Mouse (Mus musculus) spleen, postnatal 4 days (tissue): ENCODE data around the gene Rock2.

Experiments
- DNase-seq, 2 experiments: peaks; one replicate each; pipeline ENCODE4 v3.0.0; 2022; ENCODE audit warnings: low spot score in 2 of 2

Gene Rock2

DNA sequence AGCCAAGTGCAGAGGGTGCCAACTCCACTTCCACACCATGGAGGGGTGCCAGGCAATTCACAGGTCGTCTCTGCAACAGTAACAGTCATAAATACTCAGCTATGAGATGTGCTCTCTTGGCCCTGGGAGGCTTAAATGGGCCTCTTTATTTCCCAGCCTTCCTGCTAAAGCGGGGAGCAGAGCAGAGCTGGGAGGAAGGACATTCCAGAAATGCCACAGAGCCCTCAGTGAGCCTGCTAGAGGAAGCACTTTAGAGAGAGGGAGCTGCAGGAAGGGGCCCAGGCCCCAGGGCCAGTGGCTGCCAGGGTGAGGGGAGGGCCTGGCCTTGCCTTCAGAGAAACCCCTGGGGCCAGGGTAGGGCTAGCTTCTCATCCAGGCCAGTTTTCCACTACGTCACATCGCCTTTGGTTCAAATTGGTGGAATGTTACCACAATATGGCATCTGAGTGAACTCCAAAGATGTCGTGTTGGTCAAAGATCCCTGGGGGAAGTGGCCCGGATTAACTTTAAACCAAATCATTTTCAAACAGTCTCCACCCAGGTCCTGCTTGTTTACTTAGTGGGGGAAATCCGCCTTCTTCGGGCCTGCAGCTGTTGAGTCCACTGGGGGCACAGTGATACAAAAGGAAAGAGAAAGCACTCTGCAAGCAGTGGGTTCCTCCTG is 24.2 kb upstream of the Rock2 start:
- peak in 1 of 2 experiments; percentile 68 for DNase-seq

GRCm38 (mm10) chr12:16872006-16872405 is 22.7 kb upstream of the Rock2 start:
- no peak for DNase-seq

DNA sequence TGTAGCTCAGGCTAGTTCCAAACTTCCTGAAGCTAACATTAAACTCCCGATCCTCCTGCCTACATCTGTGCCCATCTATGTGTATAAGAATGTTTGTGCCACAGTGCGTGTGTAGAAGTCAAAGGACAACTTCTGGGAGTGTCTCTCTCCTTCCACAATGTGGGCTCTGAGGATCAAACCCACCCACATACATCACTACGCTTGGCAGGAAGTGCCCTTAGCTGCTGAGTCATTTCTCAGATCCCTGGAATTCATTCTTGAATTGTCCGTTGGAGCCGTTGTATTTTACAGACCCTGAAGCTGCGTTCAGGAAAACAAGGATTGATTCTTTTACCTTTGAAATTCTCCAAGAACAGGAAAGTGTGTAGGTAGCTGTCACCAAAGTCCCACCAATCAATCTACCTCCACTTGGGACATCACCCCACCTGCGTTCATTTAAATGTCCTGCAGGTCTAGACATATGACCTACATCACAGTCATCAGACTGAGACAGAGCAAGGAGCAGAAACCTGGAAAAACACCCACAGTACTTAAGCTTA is 21.7 kb upstream of the Rock2 start:
- no peak for DNase-seq

DNA sequence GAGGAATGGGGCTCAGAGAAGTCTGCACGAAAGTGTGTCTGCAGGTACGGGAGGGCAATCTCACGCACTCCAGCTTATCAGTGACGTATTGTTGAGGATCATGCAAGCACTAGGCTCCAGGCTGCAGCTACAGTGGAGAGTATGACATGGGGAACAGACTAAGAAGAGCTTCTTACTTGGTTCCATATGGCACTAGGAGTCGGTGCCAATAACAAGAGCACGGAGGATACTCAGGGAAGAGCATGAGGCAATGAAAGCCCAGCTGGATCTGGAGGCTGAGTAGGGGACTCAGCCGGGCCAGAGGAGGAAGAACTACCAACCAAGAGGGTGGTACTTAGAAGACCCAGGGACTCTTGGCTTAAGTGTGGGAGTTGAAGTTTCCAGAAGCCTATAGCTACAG is 21.1 kb upstream of the Rock2 start:
- no peak for DNase-seq

DNA sequence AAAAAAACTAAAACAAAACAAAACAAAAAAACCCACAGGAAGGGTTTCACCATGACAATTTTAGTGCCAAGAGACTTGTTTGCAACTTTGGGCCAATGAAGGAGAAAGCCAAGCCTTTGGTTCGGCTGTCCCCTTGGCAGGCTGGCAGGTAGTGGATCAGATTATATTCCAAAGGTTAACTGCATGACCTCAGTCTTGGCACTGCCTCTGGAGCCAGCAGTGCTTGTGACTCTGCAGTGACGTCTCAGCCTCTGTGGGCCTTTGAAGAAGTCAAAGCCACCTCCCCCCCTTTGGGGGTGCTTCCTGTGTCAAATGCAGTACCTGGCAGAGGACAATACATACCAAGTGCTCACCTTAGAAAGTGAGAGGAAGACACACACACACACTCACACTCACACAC is 20.6 kb upstream of the Rock2 start:
- no peak for DNase-seq

- DNase-seq = no peak
These were observed 19.4 kb upstream of the Rock2 start for GRCm38 (mm10) chr12:16875269-16875668.

- DNase-seq = no peak
These were observed 19.0 kb upstream of the Rock2 start for GRCm38 (mm10) chr12:16875678-16876077.

- no peak for DNase-seq
These were observed 18.0 kb upstream of the Rock2 start for GRCm38 (mm10) chr12:16876667-16877066.

DNA sequence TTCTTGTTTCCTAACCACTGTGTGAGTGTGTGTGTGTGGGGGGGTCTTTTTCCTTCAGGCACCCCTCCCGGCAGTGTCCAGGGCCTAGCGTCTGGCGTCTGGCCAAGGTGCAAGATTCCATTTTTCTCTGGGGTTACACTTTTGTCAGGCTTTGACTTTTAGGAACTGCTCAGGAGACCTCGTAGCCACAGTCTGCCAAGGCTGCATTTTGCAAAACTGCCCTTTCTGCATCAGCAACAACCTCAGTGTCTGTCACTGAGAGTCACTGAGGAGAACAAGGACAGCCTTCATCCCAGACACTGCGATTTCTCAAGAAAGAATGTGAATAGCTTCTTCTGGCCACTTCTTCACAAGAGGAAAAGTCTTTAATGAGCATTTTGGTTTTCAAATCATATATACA is 17.6 kb upstream of the Rock2 start:
- DNase-seq = no peak

GRCm38 (mm10) chr12:16877679-16878078 is 17.0 kb upstream of the Rock2 start:
- DNase-seq = no peak

- no peak for DNase-seq
These were observed 15.3 kb upstream of the Rock2 start for GRCm38 (mm10) chr12:16879369-16879768.

DNA sequence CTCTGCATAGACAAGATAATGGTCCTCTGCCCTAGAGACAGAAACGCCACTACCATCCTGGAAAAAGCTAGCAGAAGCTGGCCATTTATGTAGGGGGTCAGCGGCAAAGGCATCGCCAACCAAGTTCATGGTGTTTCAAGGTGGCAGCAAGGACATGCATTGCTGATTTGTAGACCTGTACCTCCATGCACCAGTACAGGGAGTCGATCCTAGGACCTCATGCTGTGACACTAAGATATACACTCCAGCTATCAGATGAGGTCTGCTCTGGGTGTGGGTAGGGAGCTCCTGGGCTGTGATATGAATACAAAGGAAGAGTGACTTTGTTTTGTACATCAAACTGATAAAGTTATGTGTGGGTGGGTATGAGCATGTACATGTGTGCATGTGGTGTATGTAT is 14.6 kb upstream of the Rock2 start:
- DNase-seq = no peak

- DNase-seq = no peak
These were observed 12.3 kb upstream of the Rock2 start for GRCm38 (mm10) chr12:16882442-16882841.

GRCm38 (mm10) chr12:16883111-16883510 is 11.6 kb upstream of the Rock2 start:
- no peak for DNase-seq

DNA sequence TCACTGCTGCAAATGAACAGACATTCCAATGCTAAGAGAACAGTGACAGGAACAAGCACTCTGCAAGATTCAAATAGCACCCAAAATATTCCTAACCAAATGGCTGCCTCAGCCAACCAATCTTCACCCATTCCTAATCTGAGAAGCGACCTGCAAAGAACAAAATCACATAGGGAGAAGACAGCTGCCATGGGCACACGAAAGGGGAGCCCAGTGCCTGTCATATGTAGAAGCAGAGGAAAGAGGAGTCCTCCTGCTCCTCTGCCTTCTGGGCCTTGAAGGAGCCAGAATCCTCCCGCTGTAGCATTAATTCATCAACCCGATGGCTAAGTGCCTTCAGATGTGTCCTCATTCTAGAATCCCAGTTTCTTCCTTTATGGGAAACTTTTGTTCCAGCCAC is 10.2 kb upstream of the Rock2 start:
- DNase-seq = no peak

GRCm38 (mm10) chr12:16886354-16886753 is 8.3 kb upstream of the Rock2 start:
- DNase-seq = no peak

- DNase-seq = no peak
These were observed 1.7 kb upstream of the Rock2 start for GRCm38 (mm10) chr12:16893039-16893438.

DNA sequence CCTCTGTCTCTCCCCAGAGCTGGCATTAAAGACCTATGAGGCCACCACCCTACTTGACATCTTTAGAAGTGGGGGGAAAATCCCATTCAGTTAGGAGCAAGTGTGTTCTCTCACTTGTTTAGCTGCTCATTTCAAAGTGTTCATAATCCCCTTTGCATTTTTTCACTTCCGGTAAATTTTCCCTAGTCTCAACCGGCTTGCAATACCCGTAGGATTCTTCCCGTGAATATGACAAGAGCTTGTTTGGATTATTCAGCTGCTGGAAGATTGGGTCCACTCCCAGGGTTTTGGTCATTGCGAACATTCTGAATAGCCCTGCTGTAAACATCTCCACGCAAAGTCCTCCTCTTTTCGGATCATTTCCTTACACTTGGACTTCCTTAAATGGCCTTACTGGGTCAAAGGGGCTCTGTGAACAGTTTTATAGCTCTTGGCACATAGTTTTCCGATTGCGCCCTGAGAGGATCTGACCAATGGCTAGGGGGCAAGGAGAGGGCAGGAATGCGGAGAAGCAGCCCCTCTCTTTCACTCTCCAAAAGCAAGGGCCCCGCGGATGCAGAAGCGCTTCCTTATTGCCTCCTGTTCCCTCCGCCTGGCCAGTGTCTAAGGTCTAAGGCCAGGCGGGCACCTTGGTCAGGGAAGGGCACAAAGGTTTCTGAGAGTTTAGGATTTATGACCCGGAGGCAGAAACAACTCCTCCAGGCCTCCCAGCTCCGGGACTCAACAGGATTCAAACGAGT is 869 bp upstream of the Rock2 start:
- no peak for DNase-seq

GRCm38 (mm10) chr12:16895221-16895928 is 680 bp downstream of the Rock2 start:
- peak; percentile 53 to 84 for DNase-seq

- no peak for DNase-seq
These were observed 1.5 kb downstream of the Rock2 start for GRCm38 (mm10) chr12:16896073-16896789.

GRCm38 (mm10) chr12:16897225-16897624 is 2.5 kb downstream of the Rock2 start:
- no peak for DNase-seq

DNA sequence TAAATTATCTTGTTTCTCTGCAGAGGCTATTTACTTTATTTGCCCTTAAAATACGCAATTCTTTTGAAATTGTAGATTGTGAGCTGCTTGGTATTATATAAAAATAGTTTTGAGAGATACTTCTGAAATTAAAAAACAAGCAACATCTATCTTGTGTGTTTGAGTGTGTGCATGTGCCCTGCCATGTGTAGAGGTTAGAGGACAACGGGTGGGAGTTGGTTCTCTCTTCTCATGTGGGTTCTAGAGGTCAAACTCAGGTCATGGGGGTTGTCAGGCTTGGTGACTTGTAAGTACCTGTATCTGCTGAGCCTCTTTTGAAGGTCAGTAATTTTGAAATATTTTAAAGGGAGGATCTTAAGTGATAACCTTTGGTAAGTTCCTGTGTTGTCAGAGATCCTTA is 3.5 kb downstream of the Rock2 start:
- DNase-seq = no peak
